Mouse (Mus musculus) spleen, postnatal 36 days (tissue): ENCODE measurements around the gene Tm4sf5.

Experiments used
- DNase-seq, 2 experiments: peaks; one replicate each; pipeline ENCODE4 v3.0.0; 2022; ENCODE audit warnings: low spot score in 2 of 2, mixed read lengths in 1 of 2

Tm4sf5 gene

DNA sequence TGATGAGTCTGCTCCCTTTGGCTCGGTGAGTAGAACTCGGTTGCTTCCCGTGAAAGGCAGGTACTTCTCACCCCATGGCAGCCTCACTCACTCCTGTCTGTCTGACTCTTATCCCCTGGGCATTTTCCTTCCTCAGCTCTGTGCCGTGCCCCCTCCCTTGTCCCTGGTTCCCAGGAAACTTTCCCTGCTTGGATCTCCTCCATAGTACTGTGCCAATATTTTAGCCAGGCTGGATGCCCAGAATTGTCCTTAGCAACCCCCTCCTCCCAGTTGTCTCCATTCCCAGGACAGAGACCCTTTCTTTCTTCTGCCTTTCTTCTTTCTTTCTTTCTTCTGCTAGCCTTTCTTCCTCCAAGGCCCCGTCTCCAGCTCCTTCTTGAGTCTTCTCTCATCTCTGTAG, 36.4 kb downstream of the Tm4sf5 start:
- no peak for DNase-seq

DNA sequence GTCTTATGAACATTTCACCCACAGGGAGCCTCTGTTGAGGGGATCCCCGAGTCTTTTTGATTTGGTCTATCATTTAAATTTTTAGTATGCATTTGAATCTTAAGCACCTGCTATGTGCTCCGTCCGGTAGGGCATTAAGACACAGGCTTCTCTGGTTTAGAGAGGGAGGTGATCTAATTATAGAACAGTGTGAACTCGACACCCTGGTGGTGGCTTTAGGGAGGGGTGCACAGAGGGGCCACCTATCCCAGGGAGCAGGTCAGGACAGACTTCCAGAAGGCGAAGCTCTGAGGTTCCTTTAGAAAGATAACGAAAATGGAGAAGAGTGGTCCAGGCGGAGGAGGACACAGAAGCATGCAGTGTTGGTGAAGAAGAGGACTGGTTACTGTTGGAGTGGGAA, 39.5 kb downstream of the Tm4sf5 start:
- no peak for DNase-seq

DNA sequence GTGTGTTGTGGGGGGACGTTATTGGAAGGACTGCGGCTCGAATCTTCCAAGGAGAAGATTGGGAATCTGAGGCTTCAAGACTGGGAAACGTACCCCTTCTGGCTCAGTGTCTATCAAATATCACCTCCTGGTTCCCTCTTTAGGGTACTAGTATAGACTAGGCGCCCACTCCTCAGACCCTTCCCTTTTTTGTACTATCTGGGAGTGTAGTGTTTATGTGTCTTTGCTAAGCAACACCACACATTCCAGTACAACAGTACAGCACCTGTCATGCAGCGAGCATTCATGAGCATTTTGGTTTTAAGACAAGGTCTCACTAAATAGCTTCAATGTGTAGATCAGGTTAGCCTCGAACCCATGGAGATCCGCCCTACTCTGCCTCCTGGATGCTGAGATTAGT, 46.5 kb downstream of the Tm4sf5 start:
- no peak for DNase-seq

DNA sequence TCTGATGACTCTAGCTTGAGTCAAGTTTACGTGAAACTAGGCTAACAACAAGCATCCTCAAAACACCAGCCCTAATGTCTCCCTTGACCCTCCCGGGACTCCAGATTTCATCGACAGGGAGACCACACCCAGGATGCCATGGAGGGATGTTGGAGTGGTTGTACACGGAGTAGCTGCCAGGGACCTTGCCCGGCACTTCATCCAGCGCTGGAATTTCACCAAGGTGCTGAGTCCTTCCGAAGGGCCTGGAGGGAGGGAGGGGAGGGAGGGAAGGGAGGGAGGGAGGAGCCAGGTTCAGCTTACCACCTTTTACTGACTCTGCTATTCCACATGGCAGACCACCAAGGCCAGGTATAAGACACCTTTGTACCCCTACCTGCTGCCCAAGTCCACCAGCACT, 48.9 kb downstream of the Tm4sf5 start:
- DNase-seq: no peak

DNA sequence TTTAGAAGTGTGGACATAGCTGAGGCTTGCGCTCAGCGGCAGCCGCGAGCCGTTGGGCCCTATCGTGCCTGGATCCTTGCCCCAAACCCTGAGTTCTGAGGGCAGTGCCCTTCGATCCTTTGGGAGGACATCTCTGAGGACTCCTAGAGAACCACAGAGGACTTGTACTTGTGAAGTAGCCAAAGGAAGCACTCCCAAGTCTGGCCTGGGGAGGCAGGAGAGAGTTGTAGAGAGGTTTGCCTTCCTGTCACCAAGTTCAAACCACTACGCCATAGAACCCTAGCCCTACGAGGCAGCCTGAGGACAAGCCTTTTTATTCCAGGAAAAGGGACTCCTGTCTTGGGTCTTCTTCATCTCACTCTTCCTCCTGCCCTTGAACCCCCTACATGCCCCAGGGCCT, 52.5 kb downstream of the Tm4sf5 start:
- no peak for DNase-seq
